Mouse (Mus musculus): ENCODE results near the gene Ctnna3.
A peak's percentile ranks its signal among the peaks of the same experiment; 100 is the strongest.
"Not testable (repeated sequence)": the region's sequence is repeated elsewhere in the genome, so short reads cannot be mapped to it uniquely, and the experiment has no call there.

Gene Ctnna3

GRCm38 (mm10) chr10:64223023-64223422, 793.1 kb downstream of the Ctnna3 start:
- DNase-seq (ENCODE audit: low spot score), result no peak

- no peak for DNase-seq (ENCODE audit: low spot score)
Measured at GRCm38 (mm10) chr10:64224007-64224406, 794.1 kb downstream of the Ctnna3 start.

- no peak for DNase-seq (ENCODE audit: low spot score)
Measured at GRCm38 (mm10) chr10:64224424-64224823, 794.5 kb downstream of the Ctnna3 start.

- DNase-seq (ENCODE audit: low spot score), result not testable (repeated sequence)
Measured at GRCm38 (mm10) chr10:64225826-64226225, 795.9 kb downstream of the Ctnna3 start.

GRCm38 (mm10) chr10:64243421-64243820, 813.5 kb downstream of the Ctnna3 start:
- DNase-seq (ENCODE audit: low spot score), result no peak

GRCm38 (mm10) chr10:64268156-64268555, 838.3 kb downstream of the Ctnna3 start:
- peak; percentile 1 for DNase-seq (ENCODE audit: low spot score)

- no peak for DNase-seq (ENCODE audit: low spot score)
Measured at GRCm38 (mm10) chr10:64275143-64275542, 845.2 kb downstream of the Ctnna3 start.

- peak; percentile 8 for DNase-seq (ENCODE audit: low spot score)
Measured at GRCm38 (mm10) chr10:64278836-64279235, 848.9 kb downstream of the Ctnna3 start.

- DNase-seq (ENCODE audit: low spot score), result no peak
Measured at GRCm38 (mm10) chr10:64305802-64306201, 875.9 kb downstream of the Ctnna3 start.

GRCm38 (mm10) chr10:64311622-64312292, 881.9 kb downstream of the Ctnna3 start:
- DNase-seq (ENCODE audit: low spot score), result no peak

GRCm38 (mm10) chr10:64320332-64320731, 890.4 kb downstream of the Ctnna3 start:
- DNase-seq (ENCODE audit: low spot score), result peak; percentile 26

GRCm38 (mm10) chr10:64342702-64343379, 912.9 kb downstream of the Ctnna3 start:
- DNase-seq (ENCODE audit: low spot score), result no peak

GRCm38 (mm10) chr10:64373288-64373687, 943.4 kb downstream of the Ctnna3 start:
- DNase-seq (ENCODE audit: low spot score), result no peak

- DNase-seq (ENCODE audit: low spot score), result no peak
Measured at GRCm38 (mm10) chr10:64377751-64378150, 947.9 kb downstream of the Ctnna3 start.

- no peak for DNase-seq (ENCODE audit: low spot score)
Measured at GRCm38 (mm10) chr10:64396579-64396978, 966.7 kb downstream of the Ctnna3 start.

GRCm38 (mm10) chr10:64418396-64418795, 988.5 kb downstream of the Ctnna3 start:
- not testable (repeated sequence) for DNase-seq (ENCODE audit: low spot score)

GRCm38 (mm10) chr10:64438736-64439135, 1008.8 kb downstream of the Ctnna3 start:
- no peak for DNase-seq (ENCODE audit: low spot score)

GRCm38 (mm10) chr10:64448624-64449023, 1018.7 kb downstream of the Ctnna3 start:
- no peak for DNase-seq (ENCODE audit: low spot score)

- DNase-seq (ENCODE audit: low spot score), result no peak
Measured at GRCm38 (mm10) chr10:64483281-64483680, 1053.4 kb downstream of the Ctnna3 start.

GRCm38 (mm10) chr10:64489471-64489870, 1059.6 kb downstream of the Ctnna3 start:
- DNase-seq (ENCODE audit: low spot score), result no peak

GRCm38 (mm10) chr10:64543647-64544046, 1113.7 kb downstream of the Ctnna3 start:
- no peak for DNase-seq (ENCODE audit: low spot score)

GRCm38 (mm10) chr10:64544389-64544788, 1114.5 kb downstream of the Ctnna3 start:
- DNase-seq (ENCODE audit: low spot score), result no peak

- DNase-seq (ENCODE audit: low spot score), result no peak
Measured at GRCm38 (mm10) chr10:64571311-64571710, 1141.4 kb downstream of the Ctnna3 start.

GRCm38 (mm10) chr10:64588116-64588515, 1158.2 kb downstream of the Ctnna3 start:
- DNase-seq (ENCODE audit: low spot score), result peak; percentile 3

All from layer of hippocampus, adult 9-10 months (tissue).